Mouse (Mus musculus) spleen, postnatal 10 days (tissue): ENCODE results near the gene Olfr1347.
"Not testable (repeated sequence)": the region's sequence is repeated elsewhere in the genome, so short reads cannot be mapped to it uniquely, and the experiment has no call there.

ENCODE experiments used
- DNase-seq, 2 experiments: peaks; one replicate each; pipeline ENCODE4 v3.0.0; 2021 to 2022; ENCODE audit warnings: low spot score in 2 of 2

The Olfr1347 gene

GRCm38 (mm10) chr7:6499655-6500054, at the start of gene Olfr1347:
TSS of gene Olfr1347 (minus strand) at chr7:6499755.
- DNase-seq = no peak

DNA sequence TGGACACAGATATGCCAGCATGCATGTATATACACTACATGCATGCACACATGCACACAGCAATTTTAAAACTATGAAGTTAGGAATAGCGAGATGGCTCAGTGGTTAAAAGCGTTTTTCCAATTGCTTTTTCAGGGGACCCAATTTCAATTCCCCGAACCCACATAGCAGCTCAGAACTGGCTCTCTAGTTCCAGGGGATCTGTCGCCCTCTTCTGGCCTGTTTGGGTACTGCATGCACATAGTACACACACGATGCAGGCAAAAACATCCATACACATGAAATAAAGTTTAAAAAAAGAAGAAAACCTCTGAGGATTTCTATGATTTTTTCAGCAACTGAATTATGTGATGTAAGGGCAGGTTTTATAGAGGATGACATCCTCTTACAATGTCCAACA, 26.6 kb upstream of the Olfr1347 start:
- peak in 1 of 2 experiments; percentile 30 for DNase-seq

GRCm38 (mm10) chr7:6525001-6525400, 25.4 kb upstream of the Olfr1347 start:
- DNase-seq = no peak

GRCm38 (mm10) chr7:6522850-6523249, 23.3 kb upstream of the Olfr1347 start, which contains the start of gene Olfr1349:
TSS of gene Olfr1349 (minus strand) at chr7:6522950.
- no peak for DNase-seq

GRCm38 (mm10) chr7:6521666-6522065, 22.1 kb upstream of the Olfr1347 start:
- no peak for DNase-seq

- DNase-seq = no peak
Measured at GRCm38 (mm10) chr7:6508648-6509047, 9.1 kb upstream of the Olfr1347 start, which contains the start of gene Olfr1348. TSS of gene Olfr1348 (minus strand) at chr7:6508748.

- DNase-seq = no peak
Measured at GRCm38 (mm10) chr7:6486841-6487240, 12.7 kb downstream of the Olfr1347 start, which contains the start of gene Olfr5. TSS of gene Olfr5 (minus strand) at chr7:6486941.

- DNase-seq = not testable (repeated sequence)
Measured at GRCm38 (mm10) chr7:6477633-6478032, 21.9 kb downstream of the Olfr1347 start.

GRCm38 (mm10) chr7:6466951-6467350, 32.6 kb downstream of the Olfr1347 start, which contains the start of gene Olfr1346:
TSS of gene Olfr1346 (plus strand) at chr7:6467101.
- no peak for DNase-seq

DNA sequence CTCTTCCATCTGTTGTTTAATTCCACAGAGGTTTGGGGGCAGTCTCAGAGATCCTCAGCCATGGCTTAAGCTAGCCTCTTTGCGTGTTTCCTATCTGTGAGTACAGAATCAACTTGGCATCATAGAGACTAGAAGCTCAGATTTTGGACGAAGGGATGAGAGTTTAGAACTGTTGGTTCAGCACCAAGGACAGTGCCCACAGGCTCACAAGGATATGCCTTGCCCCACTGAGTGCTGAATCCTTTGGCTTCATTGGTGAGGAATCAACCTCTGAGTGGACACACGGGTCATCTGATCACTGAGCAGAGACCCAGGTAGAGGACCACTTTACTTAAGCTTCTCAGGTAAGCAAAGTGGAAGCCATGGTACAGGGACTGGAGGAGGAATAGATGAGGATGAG, 43.2 kb downstream of the Olfr1347 start:
- no peak for DNase-seq

DNA sequence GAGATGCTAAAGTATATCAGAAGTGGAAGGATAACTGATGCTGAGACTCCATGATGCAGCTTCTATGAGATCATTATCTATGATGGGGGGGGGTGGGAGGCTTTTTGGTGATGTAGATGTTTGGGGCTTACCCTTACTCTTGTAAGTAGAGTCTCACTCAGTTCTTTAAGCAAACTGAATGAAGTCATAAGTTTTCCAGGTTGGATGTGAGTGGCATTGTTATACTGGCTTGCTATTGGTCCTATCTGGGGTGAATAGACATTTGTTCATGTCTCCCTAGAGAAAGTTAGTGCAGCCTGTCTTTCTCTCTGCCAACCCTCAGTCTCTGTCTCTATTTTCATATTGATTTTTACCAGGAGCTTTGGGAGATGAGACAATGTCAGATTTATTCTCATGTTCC, 43.7 kb downstream of the Olfr1347 start, which contains the start of gene Olfr1336:
Olfr1336 (plus strand) TSS at position 301 of the 400 bp plus-strand sequence.
- no peak for DNase-seq

DNA sequence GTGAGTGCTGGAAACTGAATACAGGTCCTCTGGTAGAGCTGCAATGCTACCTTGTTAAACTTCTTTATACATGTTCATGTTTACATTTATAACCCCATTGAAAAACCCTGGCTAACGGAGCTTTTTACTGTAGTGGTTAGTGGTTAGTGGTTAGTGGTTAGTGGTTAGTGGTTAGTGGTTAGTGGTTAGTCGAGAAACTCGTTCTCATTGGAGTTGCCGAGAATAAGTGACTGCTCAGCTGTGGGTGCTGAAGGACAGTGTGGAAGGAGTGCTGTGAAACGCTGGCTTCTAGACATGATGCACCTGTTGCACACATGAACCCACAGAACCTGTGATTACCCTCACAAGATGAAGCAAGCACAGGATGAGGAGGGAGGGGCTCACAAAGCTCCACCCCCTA, 51.8 kb downstream of the Olfr1347 start:
- DNase-seq = no peak

DNA sequence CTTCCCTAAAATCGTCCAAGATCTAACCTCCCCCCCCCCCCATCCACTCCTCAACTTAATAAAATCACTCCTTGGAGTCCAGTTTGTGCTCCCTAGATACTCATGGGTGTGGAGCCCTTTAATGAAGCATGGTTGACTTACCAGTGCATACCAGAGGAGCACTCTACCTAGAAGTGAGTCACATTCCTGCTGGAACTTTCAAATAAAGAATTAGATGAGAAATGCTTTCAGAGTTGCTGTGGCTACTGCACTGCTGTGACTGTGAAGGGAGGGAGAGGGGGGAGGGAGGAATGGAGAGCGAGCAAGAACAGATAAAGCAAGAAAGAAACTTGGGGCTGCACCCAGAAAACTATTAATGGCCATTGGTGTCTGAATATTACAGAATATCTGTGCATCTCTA, 58.4 kb downstream of the Olfr1347 start:
- DNase-seq = no peak

DNA sequence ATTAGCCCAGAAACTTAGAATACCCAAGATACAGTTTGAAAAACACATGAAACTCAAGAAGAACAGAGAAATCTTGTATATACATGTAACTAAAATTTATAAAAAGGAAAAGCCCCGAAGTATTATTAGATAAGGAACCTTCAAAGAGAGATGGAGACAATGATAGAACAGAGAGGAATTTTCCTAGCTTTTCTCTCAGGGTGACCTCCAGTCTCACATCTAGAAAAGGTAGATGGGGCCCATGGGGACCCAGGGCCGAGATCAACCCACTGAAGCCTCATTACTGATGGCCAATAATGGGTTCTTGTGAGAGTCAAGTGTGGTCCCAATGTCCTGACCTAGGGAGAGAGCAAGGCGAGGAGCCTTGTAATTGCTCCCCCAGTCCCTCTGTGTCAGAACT, 61.2 kb downstream of the Olfr1347 start, which contains the start of gene Olfr1344:
Olfr1344 (plus strand) TSS at position 301 of the 400 bp plus-strand sequence.
- DNase-seq = no peak
